Mouse (Mus musculus) natural killer cell, adult 2 months (primary cell): ENCODE data around the gene Olfr692.

Experiments used
- DNase-seq, 2 experiments: peaks; one replicate each; pipeline ENCODE4 v3.0.0; 2022; ENCODE audit warnings: low spot score in 2 of 2

Olfr692 gene

GRCm38 (mm10) chr7:105404268-105404667 is 36.2 kb downstream of the Olfr692 start, which contains the start of gene Cnga4:
Gene Cnga4, plus strand, starts transcription at chr7:105404568.
- DNase-seq, result no peak

GRCm38 (mm10) chr7:105406322-105406721 is 38.3 kb downstream of the Olfr692 start:
- DNase-seq, result no peak

GRCm38 (mm10) chr7:105411874-105412632 is 44.0 kb downstream of the Olfr692 start:
- DNase-seq, result peak; percentile 47 to 57

- no peak for DNase-seq
These were observed 46.4 kb downstream of the Olfr692 start for GRCm38 (mm10) chr7:105414385-105414784.

GRCm38 (mm10) chr7:105416529-105416928 is 48.5 kb downstream of the Olfr692 start:
- no peak for DNase-seq

- DNase-seq, result no peak
These were observed 50.1 kb downstream of the Olfr692 start for GRCm38 (mm10) chr7:105418106-105418505.
